Mouse (Mus musculus) liver, embryonic 16.5 days (tissue): ENCODE data around the gene Uhrf2. TPM values are rescaled to one million over a fixed set of nuclear protein-coding genes. Genes with fewer than 3 reads are reported as not detected.

Experiments used
- ATAC-seq: fragments of 200-750 bp; cut with Nextera tagmentation; 2 replicates; pipeline ENCODE4 v1.8.0; 2017; ENCODE audit warnings: low read depth, mild to moderate bottlenecking, moderate number of reproducible peaks, moderate library complexity
- H3K27ac ChIP-seq: fragments of 300-500 bp; sonication (generic); 2 replicates; pipeline ENCODE4 v1.5.1; 2014; ENCODE audit warnings: mild to moderate bottlenecking, low read length
- H3K27me3 ChIP-seq: fragments of 300-500 bp; sonication (generic); 2 replicates; pipeline ENCODE4 v1.6.1; 2014; ENCODE audit warnings: low read depth, low read length, mixed read lengths; ENCODE audit not compliant: control insufficient read depth, insufficient read depth
- H3K36me3 ChIP-seq: fragments of 300-500 bp; sonication (generic); 2 replicates; pipeline ENCODE4 v1.6.1; 2014; ENCODE audit warnings: mild to moderate bottlenecking; ENCODE audit not compliant: control insufficient read depth, insufficient read depth
- H3K4me1 ChIP-seq: fragments of 300-500 bp; sonication (generic); 2 replicates; pipeline ENCODE4 v1.6.1; 2014; ENCODE audit warnings: low read depth, low read length, mixed read lengths; ENCODE audit not compliant: control insufficient read depth
- H3K4me2 ChIP-seq: fragments of 300-500 bp; sonication (generic); 2 replicates; pipeline ENCODE4 v1.6.1; 2014; ENCODE audit warnings: low read depth, low read length, mixed read lengths
- H3K4me3 ChIP-seq: fragments of 300-500 bp; sonication (generic); 2 replicates; pipeline ENCODE4 v1.5.1; 2014; ENCODE audit warnings: low read depth, mild to moderate bottlenecking, low read length
- H3K9ac ChIP-seq: fragments of 300-500 bp; sonication (generic); 2 replicates; pipeline ENCODE4 v1.6.1; 2014; ENCODE audit warnings: low read depth, low read length
- H3K9me3 ChIP-seq: fragments of 300-500 bp; sonication (generic); replicated peaks from 2 replicates; pipeline ENCODE4 v1.6.1; 2016; ENCODE audit warnings: low read length; ENCODE audit not compliant: control insufficient read depth
- WGBS: fragments of 180-500 bp; shearing (Covaris S2); extraction: QIAGEN DNeasy Blood & Tissue Kit; methylation state at CpG from one replicate; pipeline ENCODE4 v1.1.7; 2014; ENCODE audit not compliant: insufficient replicate concordance; 5-methylcytosine and 5-hydroxymethylcytosine counted together
- polyA plus RNA-seq: library from polyadenylated mRNA; unstranded; fragments of >200 nt; fragmentation: Nextera tagmentation; extraction: Ambion mirVana; gene quantifications from 2 replicates; pipeline ENCODE4 v1.2.1, GENCODE M21; 2015

Gene Uhrf2
- 30.7 and 32.0 TPM in 2 replicates for polyA plus RNA-seq

DNA sequence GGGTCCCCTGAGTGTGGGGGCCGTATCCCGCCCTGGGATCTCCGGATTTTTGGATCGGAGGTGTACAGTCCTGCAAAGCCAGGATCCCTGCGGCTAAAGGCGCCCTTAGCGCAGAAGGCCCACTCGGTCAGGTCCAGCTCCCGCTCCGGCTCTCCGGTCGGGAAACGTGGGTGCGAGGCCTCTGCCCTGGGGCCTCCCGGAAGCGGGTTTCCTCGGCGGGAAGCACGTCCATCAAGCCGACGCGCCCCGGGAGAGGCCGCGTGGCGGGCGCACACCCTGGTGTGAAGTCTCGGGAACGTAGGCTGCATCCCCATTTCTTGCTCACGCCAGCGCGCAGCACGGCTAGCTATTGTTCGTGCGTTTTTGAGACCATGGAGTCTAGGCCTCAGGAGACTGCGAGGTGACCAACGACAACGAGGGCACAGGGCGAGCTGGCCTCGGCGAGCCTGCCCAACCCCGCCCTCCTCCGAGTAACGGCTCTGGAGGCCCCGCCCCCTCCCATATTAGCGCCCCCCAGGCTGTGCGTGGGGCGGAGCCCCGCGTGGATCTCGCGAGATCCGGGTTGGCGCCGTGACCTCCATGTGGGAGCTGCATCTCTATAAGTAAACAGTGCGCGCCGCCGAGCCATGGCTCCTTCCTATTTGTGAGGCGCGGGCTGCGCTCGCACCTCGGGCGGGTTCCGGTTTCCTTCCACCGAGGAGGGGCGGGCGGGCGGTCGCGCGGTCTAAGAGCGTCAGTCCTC lies at the start of gene Uhrf2:
Gene Uhrf2 (plus strand): TSS at position 620 of the 742 bp plus-strand sequence.
- peak; percentile 95 for ATAC-seq
- Histone ChIP-seq H3K27me3 (no peaks in the 10 kb centered on the region), H3K27ac (peak within 1 kb of the TSS; percentile 94), H3K4me1 (peaks cover 24% of the 10 kb centered on the region), H3K4me2 (peak within 1 kb of the TSS; percentile 93), H3K36me3 (no peaks in the 10 kb centered on the region), H3K9me3 (no peaks in the 10 kb centered on the region), H3K4me3 (peak within 1 kb of the TSS; percentile 98), H3K9ac (peak within 1 kb of the TSS; percentile 99)
- 4% methylated on average over 73 of the region's 74 CpGs for WGBS

DNA sequence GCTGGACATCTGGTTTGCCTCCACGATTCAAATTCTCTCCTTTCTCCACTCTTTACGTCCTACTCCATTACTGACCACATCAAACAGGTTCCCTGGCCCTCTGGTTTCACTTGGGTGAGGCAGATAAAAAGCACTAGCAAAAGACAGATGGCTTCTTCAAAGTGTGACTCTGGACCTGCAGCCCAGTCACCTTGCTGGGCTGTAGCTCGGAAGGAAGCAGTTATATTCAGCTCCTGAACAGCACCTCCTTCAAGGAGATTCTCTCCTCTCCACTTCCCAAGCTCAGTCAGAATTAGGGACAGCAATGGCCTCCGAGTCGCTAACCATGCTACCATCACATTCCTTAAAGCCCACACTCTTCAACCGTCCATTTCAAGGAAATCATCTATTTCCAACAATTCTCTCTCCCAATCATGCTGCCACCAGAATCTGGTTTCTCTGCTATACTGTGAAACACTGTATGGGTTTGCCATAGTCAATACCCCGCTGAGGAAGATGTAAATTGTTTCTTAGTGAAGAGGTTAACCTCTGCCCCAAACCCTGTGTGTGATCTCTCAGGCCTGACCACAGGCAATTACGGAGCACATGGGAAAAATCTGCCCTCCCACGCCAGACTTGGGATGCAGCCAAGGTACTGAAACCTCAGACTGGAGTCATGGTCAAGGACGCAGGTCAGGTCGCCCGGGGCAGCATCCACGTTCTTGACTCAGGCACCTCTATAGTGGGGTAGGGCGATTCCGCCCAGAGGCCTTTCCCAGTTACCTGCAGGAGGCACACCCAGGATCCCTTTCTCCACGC lies 45.9 kb upstream of the Uhrf2 start:
- Histone ChIP-seq H3K9me3 (no peaks in the 10 kb centered on the region), H3K36me3 (no peaks in the 10 kb centered on the region), H3K4me2 (no peak overlapping the region), H3K4me1 (no peaks in the 10 kb centered on the region), H3K4me3 (no peak overlapping the region), H3K9ac (no peak overlapping the region), H3K27me3 (no peaks in the 10 kb centered on the region), H3K27ac (no peak overlapping the region)
- WGBS, result 67% methylated on average over 16 of the region's 16 CpGs
- ATAC-seq, result no peak

DNA sequence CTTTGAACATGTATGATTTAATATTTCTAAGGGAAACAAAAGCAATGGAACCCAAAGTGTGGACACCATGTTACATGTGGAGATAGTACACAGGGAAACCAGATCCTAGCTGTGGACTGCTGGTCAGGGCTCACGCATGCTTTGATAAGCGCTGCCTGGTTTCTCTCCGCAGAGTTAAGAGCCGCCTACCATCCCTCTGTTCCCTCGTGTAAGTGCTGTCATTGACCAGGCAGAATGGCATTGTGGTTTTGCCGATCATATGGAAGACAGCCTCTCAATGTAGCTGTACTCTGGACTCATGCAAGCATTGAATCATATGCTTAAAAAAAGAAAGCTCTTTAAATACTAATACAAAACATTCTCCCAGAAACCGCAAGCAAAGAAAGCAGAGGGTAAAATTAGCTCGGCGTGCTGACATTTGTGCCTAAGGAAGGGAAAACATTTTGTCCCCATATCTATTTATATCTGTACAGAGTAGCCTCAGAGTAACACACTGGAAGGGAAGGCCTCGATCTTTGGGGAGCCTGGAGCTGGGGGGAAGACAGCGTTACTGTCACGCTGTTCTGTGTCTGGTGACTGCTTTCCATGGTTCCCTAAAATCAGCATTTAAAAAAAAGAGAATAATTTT lies 43.7 kb upstream of the Uhrf2 start:
- no peak overlapping the region for H3K27ac ChIP-seq
- no peak overlapping the region for H3K9ac ChIP-seq
- no peaks in the 10 kb centered on the region for H3K4me1 ChIP-seq
- no peak overlapping the region for H3K4me2 ChIP-seq
- no peaks in the 10 kb centered on the region for H3K27me3 ChIP-seq
- ATAC-seq, result no peak
- whole genome bisulfite sequencing, result 68% methylated on average over 12 of the region's 12 CpGs
- no peaks in the 10 kb centered on the region for H3K36me3 ChIP-seq
- no peak overlapping the region for H3K4me3 ChIP-seq
- H3K9me3 ChIP-seq, result no peaks in the 10 kb centered on the region

DNA sequence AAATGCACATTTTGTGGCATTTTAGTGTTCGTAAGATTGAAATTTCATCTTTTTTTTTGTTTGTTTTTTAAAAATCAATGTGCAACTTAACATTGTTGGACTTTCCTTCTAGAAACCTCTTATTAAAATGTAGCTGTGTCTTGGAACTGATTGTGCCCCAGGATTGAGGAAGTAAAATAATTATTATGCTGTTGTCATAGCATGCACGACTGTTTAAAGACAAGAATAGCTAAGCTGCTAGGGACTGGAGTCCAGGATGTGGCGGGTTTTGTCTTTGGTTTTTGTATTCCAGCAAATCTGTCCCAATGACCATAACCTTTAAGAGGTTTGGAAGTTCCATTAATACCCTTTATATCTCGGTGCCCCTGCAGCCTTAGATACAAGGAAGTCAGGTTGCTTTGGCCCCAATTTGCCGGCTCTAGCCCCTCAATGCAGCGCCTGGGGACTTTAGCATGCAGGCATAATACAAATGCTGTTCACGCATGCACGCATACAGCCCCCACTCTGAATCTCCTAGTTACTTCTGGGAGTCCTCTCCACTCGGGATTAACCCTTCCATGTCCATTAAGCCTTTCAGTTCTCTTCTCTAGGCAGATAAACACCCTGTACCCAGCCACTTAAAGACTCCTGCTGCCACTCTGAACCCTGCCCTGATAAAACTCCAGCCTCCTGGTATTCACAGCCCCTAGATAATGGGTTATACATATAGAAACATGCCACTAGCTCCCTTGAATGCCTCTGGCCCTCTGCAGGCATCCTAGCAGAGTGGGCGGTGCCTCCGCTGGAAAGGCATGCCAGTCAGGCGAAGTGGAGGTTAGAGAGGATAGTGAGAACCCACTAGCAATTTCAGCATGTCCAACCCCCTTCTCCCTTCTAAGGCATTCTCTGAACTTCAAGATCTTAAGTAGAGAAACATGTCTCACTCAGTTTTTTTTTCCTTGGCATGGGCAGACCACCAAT lies 29.6 kb upstream of the Uhrf2 start:
- Histone ChIP-seq H3K36me3 (no peaks in the 10 kb centered on the region), H3K27me3 (no peaks in the 10 kb centered on the region), H3K9ac (no peak overlapping the region), H3K4me3 (no peak overlapping the region), H3K4me2 (no peak overlapping the region), H3K9me3 (no peaks in the 10 kb centered on the region), H3K27ac (no peak overlapping the region), H3K4me1 (no peaks in the 10 kb centered on the region)
- WGBS, result 53% methylated on average over 12 of the region's 12 CpGs
- ATAC-seq, result no peak

DNA sequence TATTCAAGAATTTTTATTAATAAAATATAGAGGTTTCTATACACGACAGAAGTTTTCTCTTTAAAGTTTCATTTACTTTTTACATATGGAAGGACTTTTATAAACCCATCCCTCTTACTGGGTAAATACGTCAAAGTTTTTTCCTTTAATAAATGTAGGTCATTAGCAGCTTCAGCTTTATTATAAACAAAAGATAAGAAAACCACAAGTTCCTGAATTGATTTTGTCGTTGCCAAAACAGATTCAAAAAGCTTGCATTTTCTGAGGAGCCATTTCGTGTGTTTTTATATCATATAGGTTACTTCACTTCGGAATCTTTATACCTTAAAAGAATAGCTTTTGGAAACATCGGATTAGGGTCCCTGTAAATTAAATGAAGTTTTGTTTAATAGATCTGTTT lies 28.8 kb upstream of the Uhrf2 start:
- H3K27ac ChIP-seq, result no peak overlapping the region
- no peak for ATAC-seq
- 49% methylated on average over 6 of the region's 6 CpGs for WGBS
- no peaks in the 10 kb centered on the region for H3K9me3 ChIP-seq
- no peaks in the 10 kb centered on the region for H3K4me1 ChIP-seq
- no peaks in the 10 kb centered on the region for H3K27me3 ChIP-seq
- no peak overlapping the region for H3K4me3 ChIP-seq
- no peaks in the 10 kb centered on the region for H3K36me3 ChIP-seq
- H3K4me2 ChIP-seq, result no peak overlapping the region
- H3K9ac ChIP-seq, result no peak overlapping the region

DNA sequence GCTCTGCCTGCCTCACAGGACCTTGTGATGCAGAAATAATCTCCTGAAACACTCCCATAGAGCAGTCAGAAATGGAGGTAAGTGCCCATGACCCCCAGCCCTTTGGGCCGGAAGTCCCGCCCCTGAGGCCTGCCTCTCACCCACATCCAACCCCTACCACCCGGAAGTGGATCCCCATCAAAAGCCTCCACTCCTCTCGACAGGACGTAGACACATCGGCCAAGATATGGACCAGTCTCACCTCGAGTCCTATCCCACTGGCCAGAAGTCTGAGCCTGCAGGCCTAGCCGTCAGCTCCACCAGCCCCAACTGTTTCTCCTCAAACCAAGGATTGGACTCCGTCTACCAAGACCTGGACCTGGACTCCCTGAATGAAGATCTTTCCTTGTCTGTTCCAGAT lies 26.7 kb upstream of the Uhrf2 start, which contains the start of gene Trpd52l3:
Gene Trpd52l3 (plus strand): TSS at position 170 of the 400 bp plus-strand sequence.
- H3K27ac ChIP-seq, result no peak within 1 kb of the TSS
- 79% methylated on average over 9 of the region's 9 CpGs for WGBS
- ATAC-seq, result no peak
- H3K36me3 ChIP-seq, result no peaks in the 10 kb centered on the region
- no peaks in the 10 kb centered on the region for H3K9me3 ChIP-seq
- H3K4me3 ChIP-seq, result no peak within 1 kb of the TSS
- no peak within 1 kb of the TSS for H3K4me2 ChIP-seq
- no peaks in the 10 kb centered on the region for H3K27me3 ChIP-seq
- no peak within 1 kb of the TSS for H3K9ac ChIP-seq
- no peaks in the 10 kb centered on the region for H3K4me1 ChIP-seq

DNA sequence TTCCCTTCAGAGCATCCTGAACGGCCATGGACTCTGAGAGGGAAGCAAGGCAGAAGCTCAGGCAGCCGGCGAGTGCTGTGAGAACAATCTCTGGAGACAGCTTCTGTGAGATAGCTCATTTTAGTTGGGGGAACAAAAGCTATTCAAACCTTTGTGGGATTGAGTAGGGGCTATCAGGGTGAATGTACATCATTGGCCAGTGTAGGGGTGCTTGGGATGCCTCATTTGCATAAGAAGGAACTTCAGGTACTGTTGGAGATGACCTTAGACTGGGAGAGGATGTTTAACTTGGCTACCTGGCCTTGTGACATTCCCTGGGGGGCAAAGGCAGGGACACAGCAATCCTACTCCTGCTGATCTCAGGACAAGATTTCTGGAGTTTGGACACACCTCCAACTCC lies 23.9 kb upstream of the Uhrf2 start:
- no peak for ATAC-seq
- no peak overlapping the region for H3K9ac ChIP-seq
- no peaks in the 10 kb centered on the region for H3K4me1 ChIP-seq
- H3K27ac ChIP-seq, result no peak overlapping the region
- no peaks in the 10 kb centered on the region for H3K9me3 ChIP-seq
- no peak overlapping the region for H3K4me3 ChIP-seq
- 61% methylated on average over 3 of the region's 3 CpGs for WGBS
- H3K27me3 ChIP-seq, result no peaks in the 10 kb centered on the region
- H3K36me3 ChIP-seq, result no peaks in the 10 kb centered on the region
- no peak overlapping the region for H3K4me2 ChIP-seq

DNA sequence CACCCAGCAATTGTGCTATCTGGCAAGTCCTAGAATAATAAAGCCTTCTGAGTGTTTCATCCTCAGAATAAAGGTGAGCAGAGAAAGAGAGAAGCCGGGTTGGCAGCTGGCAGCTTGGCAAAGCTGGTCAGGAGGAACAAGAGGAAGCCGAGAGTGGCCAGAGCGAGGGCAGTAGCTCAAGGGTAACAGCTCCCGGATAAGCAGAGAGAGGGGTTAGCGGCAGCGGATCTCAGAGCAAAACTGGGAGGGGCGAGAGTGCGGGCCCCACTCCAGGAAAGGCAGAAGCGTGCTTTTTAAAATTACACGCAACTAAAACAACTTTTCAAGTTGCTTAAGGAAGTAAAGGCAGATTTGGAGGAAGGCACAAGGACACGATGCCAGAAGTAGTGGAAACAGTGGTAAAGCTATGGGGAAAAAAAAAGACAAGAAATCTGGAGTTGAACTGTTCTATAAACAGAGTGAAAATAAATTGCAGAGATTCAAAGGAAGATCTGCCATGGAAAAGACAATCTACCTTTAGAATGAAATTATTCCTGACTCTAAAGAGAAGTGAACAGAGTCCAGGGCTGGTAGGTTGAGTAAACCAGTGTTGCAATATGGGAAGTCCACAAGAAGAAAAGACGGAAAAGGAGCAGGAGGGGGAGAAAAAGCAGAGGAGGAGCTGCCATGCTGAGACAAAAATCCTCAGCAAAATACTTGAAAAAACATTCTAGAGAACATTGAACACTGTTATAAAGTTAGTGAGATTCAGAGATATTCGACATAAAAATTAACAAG lies 19.6 kb upstream of the Uhrf2 start:
- Histone ChIP-seq H3K36me3 (no peaks in the 10 kb centered on the region), H3K27ac (no peak overlapping the region)
- WGBS, result 39% methylated on average over 13 of the region's 13 CpGs

More for the DNA sequence above, 19.6 kb upstream of the Uhrf2 start:
- Histone ChIP-seq H3K9me3 (no peaks in the 10 kb centered on the region), H3K9ac (no peak overlapping the region), H3K4me2 (no peak overlapping the region), H3K4me1 (no peaks in the 10 kb centered on the region), H3K27me3 (no peaks in the 10 kb centered on the region), H3K4me3 (no peak overlapping the region)
- ATAC-seq, result no peak
